Mouse (Mus musculus) CD8-positive naive resting alpha-beta T cell, adult 2 months (primary cell): ENCODE data around the gene Mdfi.

ENCODE experiments used
- DNase-seq, 2 experiments: peaks; one replicate each; pipeline ENCODE4 v3.0.0; 2022; ENCODE audit warnings: low read depth in 2 of 2, low spot score in 2 of 2

The Mdfi gene

GRCm38 (mm10) chr17:47767456-47768141 is 66.9 kb downstream of the Mdfi start:
- no peak for DNase-seq

- DNase-seq: no peak
These were observed 67.4 kb downstream of the Mdfi start for GRCm38 (mm10) chr17:47767081-47767455.

DNA sequence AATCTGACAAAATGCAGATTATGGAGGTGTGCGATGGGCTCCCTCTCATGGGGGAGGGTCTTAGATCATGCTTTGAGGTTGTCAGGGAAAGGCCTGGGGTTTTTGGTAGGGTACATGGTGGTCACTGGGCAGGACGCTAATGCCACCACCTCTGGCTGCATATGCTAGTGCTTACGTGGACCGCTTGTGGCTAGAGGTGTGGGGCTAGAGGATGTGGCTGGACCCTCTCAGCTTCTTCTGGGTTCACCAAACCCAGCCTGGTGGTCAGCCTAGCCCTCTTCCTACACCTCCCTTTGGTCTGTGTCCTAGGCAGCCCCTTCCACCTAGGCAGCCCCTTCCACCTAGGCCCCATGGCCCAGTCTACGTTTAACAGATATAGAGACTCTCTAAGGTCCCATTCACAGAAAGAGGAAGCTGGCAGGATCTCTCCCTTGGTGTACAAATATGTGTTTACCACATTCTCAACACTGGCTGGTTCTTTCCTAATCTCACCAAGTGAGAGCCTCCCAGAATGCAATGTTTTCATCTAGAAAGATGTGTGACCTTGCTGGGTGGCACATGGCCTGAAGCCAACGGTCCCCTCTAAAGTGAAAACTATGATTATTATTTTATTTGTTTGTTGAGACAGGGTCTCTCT is 68.0 kb downstream of the Mdfi start:
- no peak for DNase-seq

DNA sequence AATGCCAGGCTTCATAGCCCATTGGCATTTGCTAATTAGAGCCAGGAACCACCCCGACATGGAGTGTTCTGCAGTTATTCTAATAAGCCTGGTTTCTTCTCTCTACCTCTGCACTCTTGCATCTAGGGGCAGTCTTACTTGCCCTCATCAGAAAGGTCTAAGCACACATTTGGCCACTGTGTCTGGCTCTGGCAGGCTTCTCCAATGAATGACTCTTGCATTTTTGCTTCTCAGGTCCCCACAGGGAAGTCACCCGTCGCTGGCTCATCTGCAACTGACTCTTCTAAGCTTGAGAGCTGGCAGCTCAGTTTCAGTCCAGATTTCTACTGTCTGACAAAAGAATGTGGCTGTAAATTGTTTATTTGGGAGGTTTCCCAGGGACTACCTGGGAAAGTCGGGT is 68.5 kb downstream of the Mdfi start:
- no peak for DNase-seq
